Mouse (Mus musculus): ENCODE results near the gene Rest. TPM values are rescaled to one million over a fixed set of nuclear protein-coding genes. Genes with fewer than 3 reads are reported as not detected.
A peak's percentile ranks its signal among the peaks of the same experiment; 100 is the strongest.
"Not testable (repeated sequence)": the region's sequence is repeated elsewhere in the genome, so short reads cannot be mapped to it uniquely, and the experiment has no call there.

Gene Rest
- polyA plus RNA-seq (2012), result 0.09 and 0.14 TPM in 2 replicates

DNA sequence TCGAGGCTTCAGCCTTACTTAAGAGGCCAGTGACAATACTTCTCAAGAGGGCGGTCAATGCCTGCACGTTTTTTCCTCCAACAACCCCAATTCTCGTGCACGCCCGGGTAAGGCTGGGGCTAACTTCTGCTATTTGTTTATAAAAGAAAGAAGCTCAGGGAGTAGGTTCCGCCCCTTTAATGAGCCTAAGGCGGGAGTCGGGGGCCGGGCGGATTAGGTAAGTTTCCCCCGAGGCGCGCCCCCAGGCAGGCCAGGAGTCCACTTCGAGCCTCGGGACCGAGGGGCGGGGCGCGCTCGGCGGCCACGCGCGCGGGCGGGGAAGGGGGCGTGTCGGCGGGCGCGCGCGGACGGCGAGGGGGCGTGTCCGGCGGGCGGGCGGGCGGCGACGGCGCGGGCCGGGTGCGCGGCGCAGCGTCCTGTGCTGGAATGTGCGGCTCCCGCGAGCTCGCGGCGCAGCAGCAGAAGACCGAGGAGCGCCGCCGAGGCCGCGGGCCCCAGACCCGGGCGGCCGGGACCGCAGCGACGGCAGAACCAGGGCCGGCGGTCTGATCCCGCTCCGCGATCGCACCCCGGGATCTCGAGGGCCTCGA is at the start of gene Rest:
Gene Rest, plus strand, starts transcription at position 411 of the 590 bp plus-strand sequence.
- Histone ChIP-seq H3K36me3 (ENCODE audit: control insufficient read depth) (peaks cover 23% of the 10 kb centered on the region), H3K4me3 (replicated peaks) (peak within 1 kb of the TSS; percentile 92), H3K4me1 (ENCODE audit: control insufficient read depth) (peaks cover 23% of the 10 kb centered on the region), H3K9me3 (ENCODE audit: control insufficient read depth, low read length) (peaks cover 6% of the 10 kb centered on the region), H3K27me3 (ENCODE audit: control insufficient read depth) (no peaks in the 10 kb centered on the region)
- TF ChIP-seq TAL1 (IDR thresholded peaks at IDR 0.05; ENCODE audit: low read length), result no peak
- no peak for TF ChIP-seq GATA1 (IDR thresholded peaks at IDR 0.05; ENCODE audit: low read length)

GRCm38 (mm10) chr5:77217211-77217610 is 48.1 kb upstream of the Rest start:
- Histone ChIP-seq H3K36me3 (ENCODE audit: control insufficient read depth) (no peaks in the 10 kb centered on the region), H3K4me1 (ENCODE audit: control insufficient read depth) (no peaks in the 10 kb centered on the region), H3K27me3 (ENCODE audit: control insufficient read depth) (no peaks in the 10 kb centered on the region), H3K9me3 (ENCODE audit: control insufficient read depth, low read length) (no peaks in the 10 kb centered on the region), H3K4me3 (replicated peaks) (no peak overlapping the region)
- TF ChIP-seq GATA1 (IDR thresholded peaks at IDR 0.05; ENCODE audit: low read length) (no peak), TAL1 (IDR thresholded peaks at IDR 0.05; ENCODE audit: low read length) (no peak)

GRCm38 (mm10) chr5:77217724-77218123 is 47.6 kb upstream of the Rest start:
- Histone ChIP-seq H3K9me3 (ENCODE audit: control insufficient read depth, low read length) (no peaks in the 10 kb centered on the region), H3K36me3 (ENCODE audit: control insufficient read depth) (no peaks in the 10 kb centered on the region), H3K27me3 (ENCODE audit: control insufficient read depth) (no peaks in the 10 kb centered on the region), H3K4me3 (replicated peaks) (no peak overlapping the region), H3K4me1 (ENCODE audit: control insufficient read depth) (no peaks in the 10 kb centered on the region)
- TF ChIP-seq TAL1 (IDR thresholded peaks at IDR 0.05; ENCODE audit: low read length), result no peak
- TF ChIP-seq GATA1 (IDR thresholded peaks at IDR 0.05; ENCODE audit: low read length), result no peak

- H3K4me1 ChIP-seq (ENCODE audit: control insufficient read depth), result no peaks in the 10 kb centered on the region
- TF ChIP-seq GATA1 (IDR thresholded peaks at IDR 0.05; ENCODE audit: low read length) (no peak), TAL1 (IDR thresholded peaks at IDR 0.05; ENCODE audit: low read length) (no peak)
- H3K9me3 ChIP-seq (ENCODE audit: control insufficient read depth, low read length), result no peaks in the 10 kb centered on the region
- H3K4me3 ChIP-seq (replicated peaks), result no peak overlapping the region
- H3K36me3 ChIP-seq (ENCODE audit: control insufficient read depth), result no peaks in the 10 kb centered on the region
- H3K27me3 ChIP-seq (ENCODE audit: control insufficient read depth), result no peaks in the 10 kb centered on the region
Observed at GRCm38 (mm10) chr5:77223043-77223975, 42.0 kb upstream of the Rest start.

- Histone ChIP-seq H3K4me1 (ENCODE audit: control insufficient read depth) (no peaks in the 10 kb centered on the region), H3K27me3 (ENCODE audit: control insufficient read depth) (no peaks in the 10 kb centered on the region), H3K9me3 (ENCODE audit: control insufficient read depth, low read length) (no peaks in the 10 kb centered on the region), H3K4me3 (replicated peaks) (no peak overlapping the region), H3K36me3 (ENCODE audit: control insufficient read depth) (no peaks in the 10 kb centered on the region)
- TF ChIP-seq TAL1 (IDR thresholded peaks at IDR 0.05; ENCODE audit: low read length), result no peak
- TF ChIP-seq GATA1 (IDR thresholded peaks at IDR 0.05; ENCODE audit: low read length), result no peak
Observed at GRCm38 (mm10) chr5:77228986-77229385, 36.3 kb upstream of the Rest start.

DNA sequence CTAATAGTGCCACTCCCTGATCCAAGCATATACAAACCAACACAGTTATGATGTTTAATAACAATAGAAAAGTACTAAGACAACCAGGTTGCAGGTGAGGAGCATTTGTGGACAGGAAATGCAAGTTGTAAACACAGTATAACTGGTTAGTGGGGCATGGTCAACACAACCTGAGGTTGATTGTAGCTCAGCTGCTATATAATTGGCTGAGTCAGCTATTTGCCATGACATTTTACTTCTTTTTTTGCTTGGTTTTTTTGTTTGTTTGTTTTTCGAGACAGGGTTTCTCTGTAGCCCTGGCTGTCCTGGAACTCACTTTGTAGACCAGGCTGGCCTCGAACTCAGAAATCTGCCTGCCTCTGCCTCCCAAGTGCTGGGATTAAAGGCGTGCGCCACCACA is 33.4 kb upstream of the Rest start:
- not testable (repeated sequence) for H3K4me1 ChIP-seq (ENCODE audit: control insufficient read depth); H3K9me3 ChIP-seq (ENCODE audit: control insufficient read depth, low read length); H3K27me3 ChIP-seq (ENCODE audit: control insufficient read depth); H3K4me3 ChIP-seq (replicated peaks); H3K36me3 ChIP-seq (ENCODE audit: control insufficient read depth)

DNA sequence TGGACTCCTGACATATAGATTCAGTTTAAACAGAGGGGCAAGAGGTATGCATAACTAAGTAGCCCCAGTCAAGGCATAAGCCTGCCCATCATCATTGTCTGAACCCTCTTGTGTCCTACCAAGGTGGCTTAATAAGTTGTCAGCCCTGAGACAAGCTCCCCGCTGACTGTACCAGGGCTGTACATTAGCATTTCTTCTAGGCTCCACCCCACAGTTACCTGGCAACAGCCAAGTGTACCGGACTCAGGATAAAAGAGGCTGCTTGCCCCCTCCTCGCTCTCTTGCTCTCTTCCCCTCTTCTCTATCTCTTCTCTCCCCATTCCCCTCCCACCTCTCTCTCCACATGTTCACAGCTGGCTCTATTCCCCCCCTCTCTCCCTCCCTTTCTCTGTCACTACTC is 30.4 kb upstream of the Rest start:
- TF ChIP-seq GATA1 (IDR thresholded peaks at IDR 0.05; ENCODE audit: low read length), result no peak
- no peak for TF ChIP-seq TAL1 (IDR thresholded peaks at IDR 0.05; ENCODE audit: low read length)

GRCm38 (mm10) chr5:77237104-77237503 is 28.2 kb upstream of the Rest start:
- Histone ChIP-seq H3K4me1 (ENCODE audit: control insufficient read depth) (no peaks in the 10 kb centered on the region), H3K27me3 (ENCODE audit: control insufficient read depth) (no peaks in the 10 kb centered on the region), H3K4me3 (replicated peaks) (no peak overlapping the region), H3K9me3 (ENCODE audit: control insufficient read depth, low read length) (no peaks in the 10 kb centered on the region), H3K36me3 (ENCODE audit: control insufficient read depth) (no peaks in the 10 kb centered on the region)
- no peak for TF ChIP-seq GATA1 (IDR thresholded peaks at IDR 0.05; ENCODE audit: low read length)
- no peak for TF ChIP-seq TAL1 (IDR thresholded peaks at IDR 0.05; ENCODE audit: low read length)

More for the DNA sequence above, 30.4 kb upstream of the Rest start:
- H3K27me3 ChIP-seq (ENCODE audit: control insufficient read depth), result no peaks in the 10 kb centered on the region
- H3K36me3 ChIP-seq (ENCODE audit: control insufficient read depth), result no peaks in the 10 kb centered on the region
- H3K4me1 ChIP-seq (ENCODE audit: control insufficient read depth), result no peaks in the 10 kb centered on the region
- no peaks in the 10 kb centered on the region for H3K9me3 ChIP-seq (ENCODE audit: control insufficient read depth, low read length)
- no peak overlapping the region for H3K4me3 ChIP-seq (replicated peaks)

- Histone ChIP-seq H3K36me3 (ENCODE audit: control insufficient read depth) (no peaks in the 10 kb centered on the region), H3K4me3 (replicated peaks) (no peak overlapping the region), H3K9me3 (ENCODE audit: control insufficient read depth, low read length) (no peaks in the 10 kb centered on the region), H3K4me1 (ENCODE audit: control insufficient read depth) (0 out of 2 replicates have a peak, but pooled peaks cover 1% of the 10 kb centered on the region), H3K27me3 (ENCODE audit: control insufficient read depth) (no peaks in the 10 kb centered on the region)
- no peak for TF ChIP-seq GATA1 (IDR thresholded peaks at IDR 0.05; ENCODE audit: low read length)
- no peak for TF ChIP-seq TAL1 (IDR thresholded peaks at IDR 0.05; ENCODE audit: low read length)
Observed at GRCm38 (mm10) chr5:77244331-77244987, 20.8 kb upstream of the Rest start.
